Mouse (Mus musculus): ENCODE results near the gene Polm. TPM values are rescaled to one million over a fixed set of nuclear protein-coding genes. Genes with fewer than 3 reads are reported as not detected.
A peak's percentile ranks its signal among the peaks of the same experiment; 100 is the strongest.

Gene Polm
- total and polyA plus RNA-seq, 2 experiments from 2014 or later: 6.2 to 10.7 TPM

GRCm38 (mm10) chr11:5787671-5788055, 50.2 kb downstream of the Polm start:
- DNase-seq (ENCODE audit: low spot score): no peak
- Histone ChIP-seq H3K4me2 (ENCODE audit: low read depth, low read length, poor library complexity, severe bottlenecking) (peak overlapping the region; percentile 55), H3K27ac (ENCODE audit: low read depth, low read length) (peak overlapping the region; percentile 88), H3K27me3 (ENCODE audit: insufficient read depth, low read length) (no peaks in the 10 kb centered on the region), H3K9me3 (ENCODE audit: low read length) (no peaks in the 10 kb centered on the region), H3K4me1 (ENCODE audit: insufficient read depth, low read length) (peaks cover 14% of the 10 kb centered on the region; the same call in 1 of the 2 replicates), H3K36me3 (ENCODE audit: insufficient read depth, low read length) (peaks cover 11% of the 10 kb centered on the region; the same call in 1 of the 2 replicates), H3K9ac (replicated peaks; ENCODE audit: low read length, poor library complexity, severe bottlenecking) (peak overlapping the region; percentile 78), H3K4me3 (ENCODE audit: low read depth, low read length) (peak overlapping the region; percentile 61)
- no peak for ATAC-seq (ENCODE audit: low FRiP score)
- no peak for TF ChIP-seq CTCF (IDR thresholded peaks at IDR 0.05)
- WGBS: 38% methylated on average over 8 of the region's 8 CpGs

- no peak overlapping the region for H3K27ac ChIP-seq (ENCODE audit: low read depth, low read length)
- ATAC-seq (ENCODE audit: low FRiP score) (no peak), DNase-seq (ENCODE audit: low spot score) (no peak)
Measured at GRCm38 (mm10) chr11:5785732-5786131, 52.1 kb downstream of the Polm start.

GRCm38 (mm10) chr11:5782199-5782944, 55.4 kb downstream of the Polm start:
- ATAC-seq (ENCODE audit: low FRiP score) (no peak), DNase-seq (ENCODE audit: low spot score) (no peak)
- H3K27me3 ChIP-seq (ENCODE audit: insufficient read depth, low read length): no peaks in the 10 kb centered on the region
- 72% methylated on average over 8 of the region's 8 CpGs for WGBS
- H3K4me3 ChIP-seq (ENCODE audit: low read depth, low read length): no peak overlapping the region
- no peaks in the 10 kb centered on the region for H3K9me3 ChIP-seq (ENCODE audit: low read length)
- H3K4me1 ChIP-seq (ENCODE audit: insufficient read depth, low read length): 0 out of 2 replicates have a peak, but pooled peaks cover 1% of the 10 kb centered on the region
- H3K27ac ChIP-seq (ENCODE audit: low read depth, low read length): no peak overlapping the region
- no peak overlapping the region for H3K4me2 ChIP-seq (ENCODE audit: low read depth, low read length, poor library complexity, severe bottlenecking)
- TF ChIP-seq CTCF (IDR thresholded peaks at IDR 0.05): peak; percentile 42
- H3K36me3 ChIP-seq (ENCODE audit: insufficient read depth, low read length): peaks cover 15% of the 10 kb centered on the region
- H3K9ac ChIP-seq (replicated peaks; ENCODE audit: low read length, poor library complexity, severe bottlenecking): no peak overlapping the region

More at GRCm38 (mm10) chr11:5785732-5786131, 52.1 kb downstream of the Polm start:
- Histone ChIP-seq H3K9me3 (ENCODE audit: low read length) (no peaks in the 10 kb centered on the region), H3K4me1 (ENCODE audit: insufficient read depth, low read length) (peaks cover 14% of the 10 kb centered on the region; the same call in 1 of the 2 replicates), H3K4me2 (ENCODE audit: low read depth, low read length, poor library complexity, severe bottlenecking) (no peak overlapping the region), H3K4me3 (ENCODE audit: low read depth, low read length) (no peak overlapping the region), H3K9ac (replicated peaks; ENCODE audit: low read length, poor library complexity, severe bottlenecking) (no peak overlapping the region), H3K27me3 (ENCODE audit: insufficient read depth, low read length) (no peaks in the 10 kb centered on the region), H3K36me3 (ENCODE audit: insufficient read depth, low read length) (peaks cover 9% of the 10 kb centered on the region)
- no peak for TF ChIP-seq CTCF (IDR thresholded peaks at IDR 0.05)

- 94% methylated on average over 6 of the region's 6 CpGs for WGBS
- no peak for TF ChIP-seq CTCF (IDR thresholded peaks at IDR 0.05)
- no peak for DNase-seq (ENCODE audit: low spot score)
- H3K4me1 ChIP-seq (ENCODE audit: insufficient read depth, low read length): no peaks in the 10 kb centered on the region
- no peak overlapping the region for H3K9ac ChIP-seq (replicated peaks; ENCODE audit: low read length, poor library complexity, severe bottlenecking)
- no peak overlapping the region for H3K4me3 ChIP-seq (ENCODE audit: low read depth, low read length)
- ATAC-seq (ENCODE audit: low FRiP score): no peak
- no peaks in the 10 kb centered on the region for H3K27me3 ChIP-seq (ENCODE audit: insufficient read depth, low read length)
- no peaks in the 10 kb centered on the region for H3K9me3 ChIP-seq (ENCODE audit: low read length)
- peaks cover 15% of the 10 kb centered on the region for H3K36me3 ChIP-seq (ENCODE audit: insufficient read depth, low read length)
- H3K27ac ChIP-seq (ENCODE audit: low read depth, low read length): no peak overlapping the region
- H3K4me2 ChIP-seq (ENCODE audit: low read depth, low read length, poor library complexity, severe bottlenecking): no peak overlapping the region
Measured at GRCm38 (mm10) chr11:5780035-5780499, 57.7 kb downstream of the Polm start.

GRCm38 (mm10) chr11:5778481-5778880, 59.3 kb downstream of the Polm start:
- no peak for DNase-seq (ENCODE audit: low spot score)
- Histone ChIP-seq H3K27me3 (ENCODE audit: insufficient read depth, low read length) (no peaks in the 10 kb centered on the region), H3K4me2 (ENCODE audit: low read depth, low read length, poor library complexity, severe bottlenecking) (no peak overlapping the region), H3K4me1 (ENCODE audit: insufficient read depth, low read length) (no peaks in the 10 kb centered on the region), H3K9me3 (ENCODE audit: low read length) (no peaks in the 10 kb centered on the region), H3K9ac (replicated peaks; ENCODE audit: low read length, poor library complexity, severe bottlenecking) (no peak overlapping the region), H3K27ac (ENCODE audit: low read depth, low read length) (no peak overlapping the region), H3K4me3 (ENCODE audit: low read depth, low read length) (no peak overlapping the region), H3K36me3 (ENCODE audit: insufficient read depth, low read length) (peaks cover 15% of the 10 kb centered on the region)
- peak; percentile 51 for TF ChIP-seq CTCF (IDR thresholded peaks at IDR 0.05)
- no peak for ATAC-seq (ENCODE audit: low FRiP score)
- WGBS: 73% methylated on average over 2 of the region's 2 CpGs

Other genes with a start within 250 kb of the Polm start
- 62.2 and 86.4 TPM in 2 replicates for gene Mrps24, start 122.3 kb downstream of the Polm start, total RNA-seq (2014; rRNA removed)
- gene Mrps24, start 122.3 kb downstream of the Polm start, polyA plus RNA-seq (2015; fragmentation: Nextera tagmentation; extraction: Ambion mirVana): 222 and 226 TPM in 2 replicates
- gene Urgcp, start 75.6 kb downstream of the Polm start, total RNA-seq (2014; rRNA removed): 53.9 and 56.2 TPM in 2 replicates
- 34.2 and 35.0 TPM in 2 replicates for gene Urgcp, start 75.6 kb downstream of the Polm start, polyA plus RNA-seq (2015; fragmentation: Nextera tagmentation; extraction: Ambion mirVana)
- gene Dbnl, start 49.5 kb downstream of the Polm start, total RNA-seq (2014; rRNA removed): 82.2 and 90.8 TPM in 2 replicates
- 135 and 143 TPM in 2 replicates for gene Dbnl, start 49.5 kb downstream of the Polm start, polyA plus RNA-seq (2015; fragmentation: Nextera tagmentation; extraction: Ambion mirVana)
- gene Pgam2, start 34.3 kb downstream of the Polm start, total RNA-seq (2014; rRNA removed): not detected in 2 replicates
- 2.9 and 3.8 TPM in 2 replicates for gene Pgam2, start 34.3 kb downstream of the Polm start, polyA plus RNA-seq (2015; fragmentation: Nextera tagmentation; extraction: Ambion mirVana)
- gene Aebp1, start 23.9 kb upstream of the Polm start, total RNA-seq (2014; rRNA removed): 19.8 and 29.7 TPM in 2 replicates
- gene Aebp1, start 23.9 kb upstream of the Polm start, polyA plus RNA-seq (2015; fragmentation: Nextera tagmentation; extraction: Ambion mirVana): 25.8 and 28.9 TPM in 2 replicates
- gene Pold2, start 40.3 kb upstream of the Polm start, total RNA-seq (2014; rRNA removed): 21.3 and 30.3 TPM in 2 replicates
- gene Pold2, start 40.3 kb upstream of the Polm start, polyA plus RNA-seq (2015; fragmentation: Nextera tagmentation; extraction: Ambion mirVana): 41.1 and 47.7 TPM in 2 replicates
- not detected in 2 replicates for gene Myl7, start 60.8 kb upstream of the Polm start, total RNA-seq (2014; rRNA removed)
- gene Myl7, start 60.8 kb upstream of the Polm start, polyA plus RNA-seq (2015; fragmentation: Nextera tagmentation; extraction: Ambion mirVana): 0.31 TPM in 1 of 2 replicates, not detected in the other
- 7.6 and 7.7 TPM in 2 replicates for gene Gck, start 112.1 kb upstream of the Polm start, total RNA-seq (2014; rRNA removed)
- gene Gck, start 112.1 kb upstream of the Polm start, polyA plus RNA-seq (2015; fragmentation: Nextera tagmentation; extraction: Ambion mirVana): 13.2 and 14.1 TPM in 2 replicates
- 148 and 151 TPM in 2 replicates for gene Ykt6, start 117.7 kb upstream of the Polm start, total RNA-seq (2014; rRNA removed)
- gene Ykt6, start 117.7 kb upstream of the Polm start, polyA plus RNA-seq (2015; fragmentation: Nextera tagmentation; extraction: Ambion mirVana): 87.0 and 89.0 TPM in 2 replicates
- gene Camk2b, start 228.3 kb upstream of the Polm start, total RNA-seq (2014; rRNA removed): 195 and 225 TPM in 2 replicates
- gene Camk2b, start 228.3 kb upstream of the Polm start, polyA plus RNA-seq (2015; fragmentation: Nextera tagmentation; extraction: Ambion mirVana): 199 and 208 TPM in 2 replicates